Mouse (Mus musculus) splenic B cell, adult 2 months (primary cell): ENCODE results near the gene Pagr1a.
A peak's percentile ranks its signal among the peaks of the same experiment; 100 is the strongest.

Experiments
- DNase-seq: peaks from one replicate; pipeline ENCODE4 v3.0.0-alpha.2; 2011; ENCODE audit warnings: low read depth, low spot score
- H3K27me3 ChIP-seq: 2 replicates; pipeline ENCODE4 v1.6.1; 2012; ENCODE audit warnings: mild to moderate bottlenecking, low read length, moderate library complexity, mixed read lengths; ENCODE audit not compliant: control insufficient read depth, poor library complexity, insufficient read depth, severe bottlenecking
- H3K36me3 ChIP-seq: 2 replicates; pipeline ENCODE4 v1.6.1; 2012; ENCODE audit warnings: mild to moderate bottlenecking, low read length, moderate library complexity, mixed read lengths; ENCODE audit not compliant: control insufficient read depth, poor library complexity, insufficient read depth, severe bottlenecking

Gene Pagr1a

DNA sequence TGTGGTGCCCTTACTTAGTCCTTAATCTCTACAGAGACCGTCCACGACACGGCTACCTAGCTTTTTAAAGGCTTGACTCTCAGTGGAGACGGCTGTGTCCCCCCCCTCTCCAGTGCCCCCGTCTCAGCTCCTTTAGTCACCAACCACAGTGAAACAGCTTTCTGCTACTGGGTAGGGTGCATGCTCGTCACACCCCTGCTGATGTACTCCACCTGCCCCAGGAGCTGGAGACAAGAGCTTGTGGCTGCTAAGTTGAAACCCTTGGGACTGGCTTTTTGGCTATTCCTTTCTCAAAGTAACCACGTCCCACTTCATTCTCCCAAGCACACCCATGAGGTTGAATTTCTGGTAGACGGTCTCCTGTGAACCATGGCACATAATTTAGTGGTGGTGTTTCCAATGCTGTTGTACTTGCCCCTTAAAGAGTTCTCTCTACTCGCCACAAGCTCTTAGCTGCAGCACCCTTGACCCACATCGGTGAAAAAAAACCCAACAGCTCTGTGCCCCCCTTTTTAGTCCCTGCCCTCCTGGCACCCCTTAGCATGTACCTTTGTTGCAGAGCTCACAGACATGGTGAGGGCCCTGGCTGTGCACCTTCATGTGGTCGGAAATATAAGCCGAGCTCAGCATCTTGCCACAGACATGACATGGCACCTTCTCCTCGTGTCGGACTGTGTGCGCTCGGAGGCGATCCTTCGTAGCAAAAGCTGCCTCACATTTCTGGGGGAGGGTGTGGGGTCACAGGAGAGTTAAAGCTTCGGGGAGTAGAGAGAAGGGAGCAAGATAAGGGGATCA, 6.9 kb upstream of the Pagr1a start:
- H3K27me3 ChIP-seq, result no peaks in the 10 kb centered on the region
- no peak for DNase-seq
- peaks cover 8% of the 10 kb centered on the region for H3K36me3 ChIP-seq

DNA sequence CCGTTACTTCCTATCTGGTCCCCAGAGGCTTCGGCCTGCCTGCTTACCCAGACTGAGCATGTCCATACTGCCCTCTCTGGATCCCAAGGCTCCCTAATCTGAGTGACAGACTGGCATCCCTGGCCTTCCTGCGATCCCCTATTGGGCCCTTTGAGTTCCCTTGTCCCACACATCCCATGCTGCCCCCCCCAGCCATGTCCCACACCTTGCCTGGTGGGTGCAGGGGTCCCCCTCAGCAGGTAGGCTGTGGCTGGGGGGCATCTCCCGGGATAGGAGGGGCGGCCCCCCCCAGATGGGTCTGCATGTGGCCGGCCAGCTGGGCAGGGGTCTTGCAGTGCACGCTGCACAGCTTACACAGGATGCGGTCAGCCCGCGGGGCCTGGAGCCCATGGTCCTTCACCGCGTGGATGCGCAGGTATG, 6.1 kb upstream of the Pagr1a start:
- DNase-seq, result no peak
- H3K36me3 ChIP-seq, result peaks cover 8% of the 10 kb centered on the region
- no peaks in the 10 kb centered on the region for H3K27me3 ChIP-seq

DNA sequence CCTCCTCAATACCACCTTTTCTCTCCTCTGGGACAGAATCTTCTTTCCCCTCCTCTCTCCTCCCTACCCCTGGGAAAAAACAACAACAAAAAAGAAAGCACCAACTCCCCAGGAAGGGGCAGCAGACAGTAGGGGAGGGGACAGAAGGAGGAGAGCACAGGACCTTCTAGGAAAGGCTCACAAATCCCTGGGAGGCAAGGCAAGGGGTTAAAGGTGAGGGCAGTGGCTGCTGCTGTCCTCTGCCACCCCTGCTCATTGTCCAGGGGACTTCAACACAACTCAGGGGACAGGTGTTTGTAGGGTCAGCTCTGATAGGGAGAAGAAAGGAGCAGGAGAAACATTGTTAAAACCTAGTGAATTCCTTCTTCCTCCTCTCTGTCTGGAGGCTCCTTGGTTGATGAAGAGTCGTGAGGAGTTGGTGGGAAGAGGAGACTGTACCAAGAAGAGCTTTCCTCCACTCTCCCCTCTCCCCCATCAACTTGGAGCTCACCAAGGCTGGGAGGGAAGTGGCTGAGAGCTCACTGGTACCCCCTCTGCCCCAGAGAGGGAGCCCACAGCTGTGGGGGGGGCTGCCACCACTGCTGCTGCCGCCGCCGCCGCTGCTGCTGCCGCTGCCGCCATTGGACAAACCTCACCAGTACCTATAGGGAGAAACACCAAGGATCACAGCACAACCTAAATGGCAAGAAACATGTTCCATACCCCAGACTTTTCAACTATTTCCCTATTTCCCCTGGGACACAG, 5.5 kb upstream of the Pagr1a start:
- no peak for DNase-seq
- H3K36me3 ChIP-seq, result peaks cover 8% of the 10 kb centered on the region

DNA sequence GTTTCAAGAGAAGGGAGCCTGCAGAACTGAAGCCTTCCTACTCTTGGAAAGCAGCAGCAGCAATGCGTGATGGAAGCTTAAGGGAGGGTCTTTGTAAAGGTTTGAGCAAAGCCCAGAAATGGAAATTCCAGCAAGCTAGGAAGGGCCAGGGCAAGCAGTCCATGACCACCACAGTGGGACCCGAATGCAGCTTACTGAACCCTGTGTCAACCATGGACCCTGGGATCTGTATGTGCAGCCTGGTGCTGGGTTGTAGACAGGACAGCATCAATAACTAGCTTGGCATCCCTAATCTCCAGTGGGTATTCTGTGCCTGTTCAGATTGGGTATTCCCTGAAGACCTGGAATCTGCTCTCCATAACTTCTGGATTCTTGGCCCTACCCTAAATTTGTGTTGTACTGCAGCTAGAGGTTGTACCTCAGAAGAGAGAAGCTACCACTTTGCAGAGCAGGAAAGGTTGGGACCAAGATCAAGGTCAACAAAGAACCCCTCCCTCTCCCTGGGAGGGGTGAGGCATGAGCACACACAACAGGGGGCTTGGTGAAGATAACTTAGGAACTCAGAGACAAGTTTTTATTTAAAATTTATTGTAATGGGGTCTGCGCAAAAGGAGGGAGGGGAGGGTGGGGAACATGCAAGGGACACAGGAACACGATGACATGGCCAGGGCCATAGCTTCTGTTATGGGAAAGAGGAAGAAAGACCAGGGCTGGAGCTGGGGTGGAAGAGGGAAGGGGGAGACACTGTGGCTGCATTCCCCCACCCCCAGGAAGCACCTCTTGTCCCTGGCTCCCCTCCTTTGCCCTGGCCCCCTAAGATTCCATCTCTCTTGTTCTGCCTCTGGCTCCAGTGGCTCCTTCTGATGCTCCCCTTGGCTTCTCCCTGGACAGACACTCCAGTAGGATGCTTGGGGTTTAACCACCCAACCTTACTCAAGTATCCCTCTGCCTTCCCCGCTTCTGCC, 4.7 kb upstream of the Pagr1a start:
- Histone ChIP-seq H3K27me3 (no peaks in the 10 kb centered on the region), H3K36me3 (peaks cover 8% of the 10 kb centered on the region)
- no peak for DNase-seq

More for the DNA sequence above, 5.5 kb upstream of the Pagr1a start:
- no peaks in the 10 kb centered on the region for H3K27me3 ChIP-seq

DNA sequence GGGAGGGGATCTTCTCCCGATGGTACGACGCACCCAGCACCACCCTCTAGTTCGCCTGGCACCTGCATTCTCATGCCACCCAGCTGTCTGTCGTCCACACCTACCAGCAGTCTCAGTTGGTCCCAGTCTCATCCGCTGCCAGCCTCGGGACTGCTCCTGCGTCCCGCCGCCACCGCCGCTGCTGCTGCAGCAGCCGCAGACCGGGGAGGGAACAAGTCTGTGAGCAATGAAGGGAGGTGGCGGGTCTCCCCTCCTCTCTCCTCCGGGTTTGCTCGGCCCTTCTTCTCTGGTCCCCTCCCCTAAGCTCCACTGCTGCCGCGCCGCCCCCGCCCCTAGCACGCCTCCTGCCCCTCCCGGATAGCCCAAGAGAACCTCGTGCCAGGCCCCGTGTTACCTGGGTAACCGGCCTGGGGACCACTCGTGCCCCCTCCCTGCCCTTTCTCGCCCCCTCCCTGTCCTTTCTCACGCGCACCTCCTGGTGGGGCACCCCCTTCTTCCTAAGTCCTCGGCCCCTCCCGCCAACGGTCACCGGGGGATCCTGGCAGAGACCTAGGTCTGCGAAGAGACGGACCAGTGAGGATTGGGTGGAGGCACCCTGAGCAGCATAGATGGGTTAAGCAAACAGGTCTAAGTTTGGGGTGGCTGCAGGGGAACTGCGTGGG, 3.9 kb upstream of the Pagr1a start, which contains the start of the genes Gm42742 and Prrt2:
Gene Gm42742, minus strand, starts transcription at position 197 of the 662 bp plus-strand sequence.
Gene Prrt2, minus strand, starts transcription at position 311 of the 662 bp plus-strand sequence.
- Histone ChIP-seq H3K36me3 (peaks cover 8% of the 10 kb centered on the region), H3K27me3 (no peaks in the 10 kb centered on the region)
- DNase-seq, result peak; percentile 37

DNA sequence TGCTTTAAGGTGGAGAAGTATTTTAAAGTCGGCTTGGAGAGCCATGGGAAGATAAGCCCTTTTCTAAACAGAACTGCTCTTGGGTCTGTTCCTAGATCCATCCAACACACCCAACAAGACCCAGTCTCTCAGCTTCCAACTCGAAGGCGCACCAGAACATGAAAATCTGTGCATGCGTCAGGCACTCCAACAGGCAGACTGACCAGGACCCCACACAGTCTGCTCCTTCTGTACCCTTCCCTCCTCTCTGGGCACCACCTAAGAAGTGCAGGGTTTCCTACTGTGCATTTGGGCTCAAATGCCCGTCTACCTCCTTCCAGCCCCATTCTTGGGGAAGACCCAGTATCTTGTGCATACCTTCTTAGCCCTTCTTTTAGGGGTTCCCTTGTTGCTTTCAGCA, 3.3 kb upstream of the Pagr1a start:
- Histone ChIP-seq H3K36me3 (peaks cover 8% of the 10 kb centered on the region), H3K27me3 (no peaks in the 10 kb centered on the region)
- DNase-seq, result no peak

DNA sequence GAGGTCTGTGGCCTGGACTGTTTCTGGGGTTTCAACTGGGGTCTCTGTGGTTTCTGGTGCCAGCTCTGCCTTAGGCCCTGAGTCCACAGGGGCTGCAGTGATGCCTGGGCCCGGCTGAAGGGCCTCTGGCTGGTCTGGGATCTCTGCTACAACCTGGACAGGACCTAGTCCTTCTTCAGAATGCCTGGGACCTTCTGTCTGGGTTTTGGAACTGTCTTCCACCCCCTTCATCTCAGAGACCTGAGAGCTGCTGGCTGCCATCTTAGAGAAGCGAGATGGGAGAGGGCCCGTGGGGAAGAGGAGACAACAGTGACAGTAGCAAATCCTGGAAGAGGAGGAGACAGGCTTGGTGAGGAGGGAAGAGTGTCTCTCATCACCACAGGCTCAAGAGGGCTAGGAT, 2.9 kb upstream of the Pagr1a start:
- Histone ChIP-seq H3K27me3 (no peaks in the 10 kb centered on the region), H3K36me3 (peaks cover 8% of the 10 kb centered on the region)
- no peak for DNase-seq

DNA sequence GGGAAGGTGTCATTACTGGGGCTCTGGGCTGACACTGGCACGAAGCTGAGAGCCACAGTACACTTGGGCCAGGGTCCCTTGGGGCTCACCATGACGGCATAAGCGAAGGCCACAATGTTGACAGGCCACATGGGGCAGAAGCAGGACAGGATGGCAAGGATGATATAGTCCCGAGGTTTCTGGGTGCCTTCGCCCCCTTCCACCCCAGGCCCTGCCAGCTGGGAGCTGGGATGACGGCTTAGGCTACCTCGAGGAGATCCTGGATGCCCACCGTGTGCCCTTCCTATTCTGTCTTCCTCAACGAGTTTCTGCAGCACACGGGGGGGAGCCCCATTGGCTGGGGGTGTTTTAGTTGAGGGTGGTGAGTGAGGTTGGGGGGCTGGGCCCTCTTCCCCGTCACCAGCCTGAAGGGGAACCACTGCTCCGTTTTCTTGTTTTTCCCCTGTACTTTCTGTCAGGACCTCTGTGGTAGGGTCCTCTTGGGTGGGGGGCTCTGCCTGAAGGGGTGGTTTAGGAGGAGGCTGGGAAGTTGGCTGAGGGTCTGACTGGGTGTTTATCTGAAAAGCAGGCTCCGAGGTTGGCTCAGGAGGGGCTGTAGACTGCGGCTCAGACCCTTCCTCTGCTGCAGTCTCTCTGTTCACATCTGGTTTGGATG, 2.3 kb upstream of the Pagr1a start:
- DNase-seq, result no peak
- peaks cover 8% of the 10 kb centered on the region for H3K36me3 ChIP-seq

DNA sequence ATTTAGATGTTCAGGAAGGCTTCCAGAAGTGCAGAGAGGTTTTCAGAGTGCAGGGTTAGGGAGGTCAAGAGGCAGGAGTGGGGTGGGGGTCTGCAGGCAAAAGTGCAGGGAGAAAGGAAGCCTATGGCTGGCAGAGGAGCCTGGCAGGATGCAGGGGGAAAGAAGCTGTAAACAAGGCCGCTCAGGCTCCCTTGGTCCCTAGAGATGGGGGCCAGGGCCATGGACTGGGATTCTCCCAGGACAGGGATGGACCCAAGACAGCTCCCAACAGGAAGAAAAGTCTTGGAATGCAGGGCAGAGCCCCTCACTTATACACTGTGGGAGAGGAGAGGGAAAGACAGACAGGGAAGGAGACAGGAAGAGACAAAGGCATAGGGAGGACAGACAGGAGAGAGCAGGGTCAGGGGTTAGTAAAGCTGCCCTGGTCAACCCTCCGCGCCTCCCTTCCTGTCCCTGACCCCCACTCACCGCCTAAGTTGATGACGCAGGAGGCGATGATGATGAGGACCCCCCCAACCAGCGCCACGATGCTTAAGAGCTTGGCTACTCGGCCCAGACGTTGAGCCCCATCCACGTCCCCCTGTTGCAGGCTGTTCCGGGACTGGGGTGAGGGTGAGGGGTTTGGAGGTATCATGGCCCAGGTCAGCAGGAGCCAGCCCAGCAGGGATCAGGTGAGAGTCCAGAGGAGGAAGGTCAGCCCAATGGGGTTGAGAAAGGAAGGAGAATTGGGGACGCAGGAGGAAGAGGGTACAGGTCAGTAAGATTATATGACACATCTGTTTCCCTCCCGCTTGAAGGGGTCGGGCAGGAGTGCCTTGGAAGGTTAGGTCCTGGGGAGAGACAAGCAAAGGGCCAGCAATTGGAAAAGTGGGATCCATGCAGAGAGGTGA, 1.5 kb upstream of the Pagr1a start:
- Histone ChIP-seq H3K27me3 (no peaks in the 10 kb centered on the region), H3K36me3 (peaks cover 2% of the 10 kb centered on the region)
- DNase-seq, result no peak

More for the DNA sequence above, 2.3 kb upstream of the Pagr1a start:
- H3K27me3 ChIP-seq, result no peaks in the 10 kb centered on the region

DNA sequence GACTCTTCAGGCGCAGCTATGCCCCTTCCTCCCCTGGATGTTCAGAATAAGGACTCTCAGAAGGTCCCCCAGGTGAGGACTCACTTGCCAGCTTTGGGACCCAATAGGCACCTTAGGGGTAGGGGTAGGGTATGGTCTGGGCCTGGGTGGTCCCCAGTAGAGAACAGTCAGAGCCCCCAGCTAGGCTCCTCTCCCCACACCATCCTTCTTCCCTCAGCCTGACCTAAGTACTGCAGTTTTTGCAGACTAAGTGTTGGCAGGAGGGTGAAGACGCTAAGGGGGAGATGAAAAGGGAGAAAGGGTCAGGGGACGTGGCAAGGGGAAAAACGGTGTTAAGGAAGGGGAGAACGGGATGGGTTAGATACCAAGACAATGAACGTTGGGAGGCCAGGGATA, 796 bp upstream of the Pagr1a start:
- DNase-seq, result no peak
- no peaks in the 10 kb centered on the region; the same call in 1 of the 2 replicates for H3K36me3 ChIP-seq
- H3K27me3 ChIP-seq, result no peaks in the 10 kb centered on the region

DNA sequence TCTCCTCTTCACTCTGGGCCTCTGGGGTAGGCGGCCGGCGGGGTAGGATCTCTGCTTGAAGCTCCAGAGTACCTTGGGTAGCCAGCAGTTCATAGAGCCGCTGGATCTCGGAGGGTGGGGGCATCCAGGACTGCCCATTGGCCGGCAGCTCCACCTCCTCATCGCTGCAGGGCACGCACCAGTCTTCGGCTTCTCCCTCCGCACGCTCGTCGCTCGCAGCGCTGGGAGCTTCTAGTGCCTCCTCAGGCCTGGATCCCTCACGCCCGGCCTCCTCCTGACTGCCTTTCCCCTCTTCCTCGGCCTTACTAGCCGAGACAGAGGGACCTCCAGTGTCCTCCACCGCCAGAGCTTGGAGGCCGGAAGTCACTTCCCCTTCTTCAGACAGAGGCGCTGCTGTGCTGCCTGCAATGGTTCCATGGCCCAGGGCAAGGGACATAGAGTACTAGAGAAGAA, 640 bp downstream of the Pagr1a start:
- DNase-seq, result no peak
- H3K27me3 ChIP-seq, result no peaks in the 10 kb centered on the region
- H3K36me3 ChIP-seq, result no peaks in the 10 kb centered on the region; the same call in 1 of the 2 replicates

DNA sequence TGATC, 869 bp downstream of the Pagr1a start, which contains the start of gene Pagr1b:
Gene Pagr1b, minus strand, starts transcription at position 4 of the 5 bp plus-strand sequence.
- Histone ChIP-seq H3K36me3 (no peaks in the 10 kb centered on the region; the same call in 1 of the 2 replicates), H3K27me3 (no peaks in the 10 kb centered on the region)
- no peak for DNase-seq

DNA sequence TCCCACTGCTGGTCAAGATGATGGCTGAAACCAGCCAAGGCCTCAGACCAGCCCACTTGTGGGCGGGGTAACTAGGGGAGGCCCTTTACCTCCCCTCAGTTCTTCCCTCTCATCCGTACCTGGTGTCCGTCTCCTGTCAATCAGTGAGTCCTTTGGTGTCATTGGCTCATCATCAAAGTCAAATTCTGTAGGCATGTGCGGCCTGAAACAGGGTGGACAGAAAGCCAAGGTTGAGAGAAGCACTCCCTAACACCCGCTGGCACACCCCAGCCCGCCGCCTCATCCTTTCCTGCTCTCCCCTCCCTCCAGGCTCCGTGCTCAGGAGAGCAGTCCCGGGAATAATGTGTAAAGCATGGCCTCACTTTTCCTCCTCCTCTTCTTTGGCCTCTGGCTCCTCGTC, 1.1 kb downstream of the Pagr1a start:
- Histone ChIP-seq H3K36me3 (no peaks in the 10 kb centered on the region; the same call in 1 of the 2 replicates), H3K27me3 (no peaks in the 10 kb centered on the region)
- peak; percentile 46 for DNase-seq
